Mouse (Mus musculus) E14TG2a.4 (cell line): ENCODE results near the gene Nsun3.

ENCODE experiments used
- CTCF ChIP-seq: conservative IDR thresholded peaks from 2 replicates; pipeline ENCODE4 v1.5.1; 2014; ENCODE audit warnings: low read length
- NANOG ChIP-seq: IDR thresholded peaks from 2 replicates; pipeline ENCODE4 v1.6.1; 2014; ENCODE audit warnings: borderline replicate concordance, low read length, mixed read lengths
- POU5F1 ChIP-seq: IDR thresholded peaks from 2 replicates; pipeline ENCODE4 v1.6.1; 2014; ENCODE audit warnings: low read length, borderline replicate concordance

DNA sequence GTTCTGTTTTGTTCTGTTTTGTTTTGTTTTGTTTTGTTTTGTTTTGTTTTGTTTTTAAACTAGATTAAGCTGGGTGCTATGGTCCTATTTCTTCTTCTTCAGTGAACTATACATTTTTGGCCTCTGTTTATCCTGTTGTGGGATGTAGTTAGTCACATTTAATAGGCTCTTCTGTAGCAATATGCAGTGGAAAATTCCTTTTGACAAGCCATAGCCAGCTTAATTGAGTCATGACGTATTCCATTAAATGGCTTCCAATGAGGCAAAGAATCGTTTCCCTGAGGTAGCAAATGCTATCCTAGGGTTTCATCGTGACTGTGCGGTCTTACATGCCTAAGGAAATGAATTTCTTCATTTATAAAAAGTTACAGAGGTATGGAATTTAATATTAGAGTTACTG, 56.3 kb downstream of the Nsun3 start:
- no peak for TF ChIP-seq CTCF
- TF ChIP-seq POU5F1 = no peak
- TF ChIP-seq NANOG = no peak
